ENCODE assay signal across 8 mouse cellular contexts in the genomic region with DNA sequence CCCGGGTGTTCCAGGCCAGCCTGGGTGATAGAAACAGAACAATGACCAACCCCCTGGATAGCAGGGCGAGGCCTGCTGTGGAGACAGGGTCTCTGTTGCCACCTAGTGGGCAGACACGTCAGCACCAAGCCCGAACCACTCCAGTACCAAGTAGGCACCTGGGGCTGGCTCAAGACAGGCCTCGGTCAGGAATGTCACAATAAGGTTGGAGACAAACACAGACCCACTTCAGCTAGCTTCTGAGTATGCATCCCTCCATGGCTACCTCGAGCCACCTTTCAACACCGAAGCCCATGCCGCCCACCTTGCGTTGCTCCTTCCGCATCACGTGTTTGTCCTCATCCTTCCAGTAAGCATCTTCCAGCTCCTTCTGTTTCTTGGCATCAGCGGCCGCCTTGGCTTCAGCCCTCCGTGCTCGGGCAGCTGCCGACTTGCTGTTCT. TPM values are rescaled to one million over a fixed set of nuclear protein-coding genes. Genes with fewer than 3 reads are reported as not detected.
DNase-seq lines count a peak whose midpoint lies in the region; ATAC-seq and TF ChIP-seq lines count a peak whose summit lies in the region.

No protein-coding gene starts in this region.

- H3K9me3 ChIP-seq in embryonic facial prominence, embryonic 10.5 days: no peaks in the 10 kb centered on the region
- no peaks in the 10 kb centered on the region for H3K9me3 ChIP-seq in limb, embryonic 14.5 days (ENCODE audit: control insufficient read depth, low read length)
- H3K9me3 ChIP-seq in midbrain, postnatal 0 days (ENCODE audit: low read length): no peaks in the 10 kb centered on the region

- WGBS in embryonic facial prominence, embryonic 10.5 days: 51% methylated on average over 16 of the region's 16 CpGs
- WGBS in limb, embryonic 14.5 days: 50% methylated on average over 16 of the region's 16 CpGs
- 51% methylated on average over 16 of the region's 16 CpGs for WGBS in midbrain, postnatal 0 days

- H3K9ac ChIP-seq in limb, embryonic 14.5 days (ENCODE audit: low read depth, low read length, severe bottlenecking): no peak overlapping the region
- H3K9ac ChIP-seq in midbrain, postnatal 0 days (replicated peaks; ENCODE audit: low read length, poor library complexity, severe bottlenecking): no peak overlapping the region

- H3K4me1 ChIP-seq in embryonic facial prominence, embryonic 10.5 days: peaks cover 66% of the 10 kb centered on the region
- peaks cover 17% of the 10 kb centered on the region for H3K4me1 ChIP-seq in limb, embryonic 14.5 days (ENCODE audit: control insufficient read depth, insufficient read depth, low read length)
- H3K4me1 ChIP-seq in midbrain, postnatal 0 days (ENCODE audit: insufficient read depth, low read length): peaks cover 7% of the 10 kb centered on the region

- ATAC-seq in limb, embryonic 14.5 days (ENCODE audit: low FRiP score, low read depth): no peak
- peak; percentile 14; the same call in 1 of the 2 replicates for ATAC-seq in midbrain, postnatal 0 days (ENCODE audit: low FRiP score)

- H3K4me2 ChIP-seq in limb, embryonic 14.5 days (replicated peaks; ENCODE audit: low read depth, low read length, severe bottlenecking): no peak overlapping the region
- no peak overlapping the region for H3K4me2 ChIP-seq in midbrain, postnatal 0 days (ENCODE audit: low read depth, low read length, poor library complexity, severe bottlenecking)

- no peaks in the 10 kb centered on the region; the same call in 1 of the 2 replicates for H3K27me3 ChIP-seq in embryonic facial prominence, embryonic 10.5 days (replicated peaks; ENCODE audit: low read depth, poor library complexity, severe bottlenecking)
- H3K27me3 ChIP-seq in limb, embryonic 14.5 days (ENCODE audit: control insufficient read depth, insufficient read depth, low read length): no peaks in the 10 kb centered on the region
- H3K27me3 ChIP-seq in midbrain, postnatal 0 days (ENCODE audit: insufficient read depth, low read length): no peaks in the 10 kb centered on the region

- H3K4me3 ChIP-seq in embryonic facial prominence, embryonic 10.5 days: peak overlapping the region; percentile 49
- H3K4me3 ChIP-seq in limb, embryonic 14.5 days (replicated peaks; ENCODE audit: low read length): no peak overlapping the region
- no peak overlapping the region for H3K4me3 ChIP-seq in midbrain, postnatal 0 days (ENCODE audit: low read depth, low read length)

- peaks cover 16% of the 10 kb centered on the region for H3K36me3 ChIP-seq in embryonic facial prominence, embryonic 10.5 days (replicated peaks)
- H3K36me3 ChIP-seq in limb, embryonic 14.5 days (ENCODE audit: control insufficient read depth, insufficient read depth, low read length): no peaks in the 10 kb centered on the region; the same call in 1 of the 2 replicates
- H3K36me3 ChIP-seq in midbrain, postnatal 0 days (ENCODE audit: insufficient read depth, low read length): peaks cover 9% of the 10 kb centered on the region; the same call in 1 of the 2 replicates

- TF ChIP-seq POLR2A in limb, embryonic 14.5 days (IDR thresholded peaks at IDR 0.05; ENCODE audit: borderline replicate concordance, extremely low read depth, insufficient read depth, insufficient read length): no peak

- peak; percentile 89 for DNase-seq in 3T3-L1 (ENCODE audit: low read depth, low spot score)
- peak; percentile 81 for DNase-seq in adrenal gland, adult 2 months
- DNase-seq in embryonic facial prominence, embryonic 10.5 days (ENCODE audit: low spot score): peak; percentile 83
- DNase-seq in heart, adult 18-20 months: peak; percentile 79 to 84
- DNase-seq in kidney, adult 9 months: peak; percentile 89
- peak; percentile 74 for DNase-seq in limb, embryonic 14.5 days (ENCODE audit: low spot score)
- DNase-seq in midbrain, postnatal 0 days (ENCODE audit: low spot score): peak; percentile 79
- peak; percentile 64 to 70 for DNase-seq in spleen, postnatal 14 days (ENCODE audit: low spot score in 2 of 2)

- peak; percentile 91 for TF ChIP-seq CTCF in midbrain, postnatal 0 days (IDR thresholded peaks at IDR 0.05)

- peak overlapping the region; percentile 80 for H3K27ac ChIP-seq in embryonic facial prominence, embryonic 10.5 days (replicated peaks)
- no peak overlapping the region for H3K27ac ChIP-seq in limb, embryonic 14.5 days (replicated peaks; ENCODE audit: low read depth, low read length)
- peak overlapping the region; percentile 60 for H3K27ac ChIP-seq in midbrain, postnatal 0 days (ENCODE audit: low read depth, low read length)

RNA-seq across cellular contexts. Expression of a gene that starts 4.1 kb away (rescaled TPM):
- total RNA-seq in adrenal gland, adult 2 months (2021): 10 to 100 TPM; 65.0 TPM
- polyA plus RNA-seq in adrenal gland, adult 2 months (2012; rRNA removed): 52.5 and 58.3 TPM in 2 replicates
- polyA plus RNA-seq in embryonic facial prominence, embryonic 10.5 days (2016; fragmentation: Nextera tagmentation; extraction: Ambion mirVana): 173 and 179 TPM in 2 replicates
- 10 to 100 TPM; 42.4 to 46.2 TPM for total RNA-seq in heart, adult 18-20 months (2021)
- polyA plus RNA-seq in limb, embryonic 14.5 days (2012; rRNA removed): 49.2 and 58.9 TPM in 2 replicates
- 96.2 and 97.2 TPM in 2 replicates for polyA plus RNA-seq in limb, embryonic 14.5 days (2014; fragmentation: Nextera tagmentation; extraction: Ambion mirVana)
- 44.3 and 48.6 TPM in 2 replicates for total RNA-seq in midbrain, postnatal 0 days (2014; rRNA removed)
- 159 and 163 TPM in 2 replicates for polyA plus RNA-seq in midbrain, postnatal 0 days (2015; fragmentation: Nextera tagmentation; extraction: Ambion mirVana)

RNA-seq across cellular contexts. Expression of a gene that starts 6.6 kb away (rescaled TPM):
- total RNA-seq in adrenal gland, adult 2 months (2021): 1 to 10 TPM; 1.6 to 5.0 TPM
- polyA plus RNA-seq in adrenal gland, adult 2 months (2012; rRNA removed): 10.0 and 12.9 TPM in 2 replicates
- 4.7 and 5.1 TPM in 2 replicates for polyA plus RNA-seq in embryonic facial prominence, embryonic 10.5 days (2016; fragmentation: Nextera tagmentation; extraction: Ambion mirVana)
- total RNA-seq in heart, adult 18-20 months (2021): 10 to 100 TPM; 13.7 to 14.4 TPM
- polyA plus RNA-seq in limb, embryonic 14.5 days (2012; rRNA removed): 9.1 and 11.2 TPM in 2 replicates
- 2.5 and 3.0 TPM in 2 replicates for polyA plus RNA-seq in limb, embryonic 14.5 days (2014; fragmentation: Nextera tagmentation; extraction: Ambion mirVana)
- 32.5 and 32.8 TPM in 2 replicates for total RNA-seq in midbrain, postnatal 0 days (2014; rRNA removed)
- 10.0 and 10.3 TPM in 2 replicates for polyA plus RNA-seq in midbrain, postnatal 0 days (2015; fragmentation: Nextera tagmentation; extraction: Ambion mirVana)

RNA-seq across cellular contexts. Expression of a gene that starts 22.9 kb away (rescaled TPM):
- total RNA-seq in adrenal gland, adult 2 months (2021): under 1 TPM in 1 of 2 experiments, not detected in 1; 0.10 TPM
- 0.12 and 0.26 TPM in 2 replicates for polyA plus RNA-seq in adrenal gland, adult 2 months (2012; rRNA removed)
- 0.30 and 0.40 TPM in 2 replicates for polyA plus RNA-seq in embryonic facial prominence, embryonic 10.5 days (2016; fragmentation: Nextera tagmentation; extraction: Ambion mirVana)
- not detected for total RNA-seq in heart, adult 18-20 months (2021)
- polyA plus RNA-seq in limb, embryonic 14.5 days (2012; rRNA removed): 1.4 and 1.9 TPM in 2 replicates
- 0.19 and 0.83 TPM in 2 replicates for polyA plus RNA-seq in limb, embryonic 14.5 days (2014; fragmentation: Nextera tagmentation; extraction: Ambion mirVana)
- 1.2 and 2.1 TPM in 2 replicates for total RNA-seq in midbrain, postnatal 0 days (2014; rRNA removed)
- polyA plus RNA-seq in midbrain, postnatal 0 days (2015; fragmentation: Nextera tagmentation; extraction: Ambion mirVana): 3.7 and 4.1 TPM in 2 replicates

RNA-seq across cellular contexts. Expression of a gene that starts 27.6 kb away (rescaled TPM):
- 1,000 to 10,000 TPM; 1,392 to 1,465 TPM for total RNA-seq in adrenal gland, adult 2 months (2021)
- 4,067 and 4,322 TPM in 2 replicates for polyA plus RNA-seq in adrenal gland, adult 2 months (2012; rRNA removed)
- polyA plus RNA-seq in embryonic facial prominence, embryonic 10.5 days (2016; fragmentation: Nextera tagmentation; extraction: Ambion mirVana): 3,888 and 3,901 TPM in 2 replicates
- total RNA-seq in heart, adult 18-20 months (2021): 1,000 to 10,000 TPM; 1,029 to 1,075 TPM
- polyA plus RNA-seq in limb, embryonic 14.5 days (2012; rRNA removed): 5,343 and 6,042 TPM in 2 replicates
- 5,732 and 5,809 TPM in 2 replicates for polyA plus RNA-seq in limb, embryonic 14.5 days (2014; fragmentation: Nextera tagmentation; extraction: Ambion mirVana)
- 1,447 and 1,819 TPM in 2 replicates for total RNA-seq in midbrain, postnatal 0 days (2014; rRNA removed)
- 2,274 and 2,285 TPM in 2 replicates for polyA plus RNA-seq in midbrain, postnatal 0 days (2015; fragmentation: Nextera tagmentation; extraction: Ambion mirVana)

RNA-seq across cellular contexts. Expression of a gene that starts 30.1 kb away (rescaled TPM):
- total RNA-seq in adrenal gland, adult 2 months (2021): 10 to 100 TPM in 1 of 2 experiments, 1 to 10 TPM in 1; 9.0 to 10.8 TPM
- polyA plus RNA-seq in adrenal gland, adult 2 months (2012; rRNA removed): 60.7 and 72.6 TPM in 2 replicates
- 5.1 and 5.8 TPM in 2 replicates for polyA plus RNA-seq in embryonic facial prominence, embryonic 10.5 days (2016; fragmentation: Nextera tagmentation; extraction: Ambion mirVana)
- 10 to 100 TPM; 14.8 to 29.0 TPM for total RNA-seq in heart, adult 18-20 months (2021)
- 21.5 and 36.9 TPM in 2 replicates for polyA plus RNA-seq in limb, embryonic 14.5 days (2012; rRNA removed)
- 6.1 and 8.6 TPM in 2 replicates for polyA plus RNA-seq in limb, embryonic 14.5 days (2014; fragmentation: Nextera tagmentation; extraction: Ambion mirVana)
- 13.6 TPM in 2 replicates for total RNA-seq in midbrain, postnatal 0 days (2014; rRNA removed)
- 6.0 and 6.6 TPM in 2 replicates for polyA plus RNA-seq in midbrain, postnatal 0 days (2015; fragmentation: Nextera tagmentation; extraction: Ambion mirVana)
